ENCODE assay signal across 9 mouse cellular contexts in the genomic region with DNA sequence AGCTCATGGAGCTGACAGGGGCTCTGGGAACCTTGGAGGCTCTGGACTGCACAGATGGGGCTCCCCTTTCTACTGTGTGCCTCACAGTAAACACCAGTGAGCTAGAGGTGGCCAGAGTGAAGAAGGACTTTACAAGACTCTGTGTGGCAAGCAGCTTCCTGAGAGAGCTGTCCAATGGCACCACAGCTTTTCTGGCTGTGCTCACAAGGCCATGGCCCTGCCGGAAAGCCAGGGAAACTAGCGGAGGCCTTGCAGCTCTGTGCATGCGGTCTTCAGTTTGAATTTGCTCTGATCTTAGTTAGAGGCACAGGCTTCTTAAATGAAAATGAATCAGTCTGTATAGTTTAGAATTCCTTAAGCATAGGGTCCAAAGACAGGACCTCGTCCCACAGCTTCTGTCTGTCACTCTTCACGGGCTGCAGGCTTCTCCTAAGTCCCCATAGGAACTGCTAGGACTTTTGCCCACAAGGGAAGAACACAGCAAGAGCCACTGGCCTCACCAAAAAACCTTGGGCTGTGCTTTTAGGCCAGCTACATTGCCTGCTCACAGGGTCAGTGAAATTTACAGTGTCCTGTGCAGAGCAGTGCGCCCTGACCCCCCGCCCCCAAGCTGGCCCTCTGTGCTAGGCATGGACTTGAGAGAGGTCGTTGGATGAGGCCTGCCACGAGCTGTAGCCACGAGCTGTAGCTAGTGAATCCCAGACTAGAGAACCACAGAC.
DNase-seq lines count a peak whose midpoint lies in the region; ATAC-seq and TF ChIP-seq lines count a peak whose summit lies in the region.
"Had no signal": no experiment of that assay in that cellular context is flagged by ENCODE, and none has a peak within 500 bp of the region (broad histone marks: within the 10 kb centered on the region; RNA-seq: fewer than 3 reads in every experiment).

No protein-coding gene starts in this region.

- H3K4me2 ChIP-seq in kidney, embryonic 16.5 days (replicated peaks; ENCODE audit: low read depth, low read length): no peak overlapping the region
- H3K4me2 ChIP-seq in hindbrain, postnatal 0 days (ENCODE audit: low read depth, low read length): no peak overlapping the region
- H3K4me2 ChIP-seq: neural tube, embryonic 13.5 days had no signal

- TF ChIP-seq CTCF in brain, embryonic 14.5 days (IDR thresholded peaks at IDR 0.05; ENCODE audit: borderline replicate concordance, extremely low read depth, insufficient read depth, insufficient read length): no peak
- TF ChIP-seq CTCF in hindbrain, postnatal 0 days (IDR thresholded peaks at IDR 0.05; ENCODE audit: low read depth): no peak
- no peak for TF ChIP-seq CTCF in thymus, adult 2 months (IDR thresholded peaks at IDR 0.05; ENCODE audit: borderline replicate concordance, control insufficient read depth, extremely low read depth, insufficient read depth, low read length, poor library complexity)

- no peak for DNase-seq in kidney, adult 18-20 months
- peak; percentile 13 for DNase-seq in brain, embryonic 14.5 days (ENCODE audit: low read depth)
- DNase-seq in hindbrain, postnatal 0 days (ENCODE audit: low spot score): no peak
- no peak for DNase-seq in right cerebral cortex, adult 18-20 months
- DNase-seq in layer of hippocampus, adult 9-10 months (ENCODE audit: low spot score): no peak
- no peak for DNase-seq in thymus, adult 2 months

- no peak for TF ChIP-seq POLR2A in brain, embryonic 14.5 days (IDR thresholded peaks at IDR 0.05; ENCODE audit: borderline replicate concordance, extremely low read depth, insufficient read depth, insufficient read length, poor library complexity, severe bottlenecking)
- no peak for TF ChIP-seq POLR2A in thymus, adult 2 months (IDR thresholded peaks at IDR 0.05; ENCODE audit: control insufficient read depth, extremely low read depth, insufficient read depth, low read length, poor library complexity)

- no peak overlapping the region for H3K4me3 ChIP-seq in kidney, embryonic 16.5 days (ENCODE audit: low read length)
- no peak overlapping the region for H3K4me3 ChIP-seq in hindbrain, postnatal 0 days (ENCODE audit: low read length)
- H3K4me3 ChIP-seq in thymus, adult 2 months (ENCODE audit: control insufficient read depth, insufficient read depth, low read length): no peak overlapping the region
- H3K4me3 ChIP-seq: neural tube, embryonic 13.5 days had no signal

- H3K9ac ChIP-seq in kidney, embryonic 16.5 days (replicated peaks; ENCODE audit: low read length): no peak overlapping the region
- no peak overlapping the region for H3K9ac ChIP-seq in hindbrain, postnatal 0 days (replicated peaks; ENCODE audit: low read length)
- H3K9ac ChIP-seq: neural tube, embryonic 13.5 days had no signal

- H3K27ac ChIP-seq in kidney, embryonic 16.5 days (ENCODE audit: low read length): peak overlapping the region; percentile 72
- H3K27ac ChIP-seq in hindbrain, postnatal 0 days: peak overlapping the region; percentile 29; the same call in 1 of the 2 replicates
- H3K27ac ChIP-seq in thymus, adult 2 months (ENCODE audit: control insufficient read depth, insufficient read depth, low read length): no peak overlapping the region
- H3K27ac ChIP-seq: neural tube, embryonic 13.5 days had no signal

- H3K27me3 ChIP-seq in kidney, embryonic 16.5 days (ENCODE audit: insufficient read depth, low read length): no peaks in the 10 kb centered on the region
- no peaks in the 10 kb centered on the region for H3K27me3 ChIP-seq in hindbrain, postnatal 0 days (ENCODE audit: insufficient read depth, low read length)
- H3K27me3 ChIP-seq in thymus, adult 2 months (ENCODE audit: control insufficient read depth, insufficient read depth, low read length): no peaks in the 10 kb centered on the region
- H3K27me3 ChIP-seq: neural tube, embryonic 13.5 days had no signal

- peaks cover 37% of the 10 kb centered on the region for H3K4me1 ChIP-seq in kidney, embryonic 16.5 days (ENCODE audit: insufficient read depth, low read length)
- H3K4me1 ChIP-seq in hindbrain, postnatal 0 days (ENCODE audit: insufficient read depth, low read length): peaks cover 22% of the 10 kb centered on the region
- H3K4me1 ChIP-seq in thymus, adult 2 months (replicated peaks; ENCODE audit: control insufficient read depth, insufficient read depth, low read length): peaks cover 9% of the 10 kb centered on the region; the same call in 1 of the 2 replicates

- no peaks in the 10 kb centered on the region for H3K9me3 ChIP-seq in kidney, embryonic 16.5 days (ENCODE audit: low read length)
- H3K9me3 ChIP-seq in hindbrain, postnatal 0 days (ENCODE audit: low read length): no peaks in the 10 kb centered on the region
- H3K9me3 ChIP-seq: neural tube, embryonic 13.5 days had no signal

- ATAC-seq in kidney, embryonic 16.5 days (ENCODE audit: low FRiP score, low TSS enrichment): peak; percentile 22; the same call in 1 of the 2 replicates
- no peak for ATAC-seq in hindbrain, postnatal 0 days
- ATAC-seq in megakaryocyte, adult 5-6 weeks (ENCODE audit: poor library complexity, severe bottlenecking): peak; percentile 47

- no peaks in the 10 kb centered on the region for H3K36me3 ChIP-seq in kidney, embryonic 16.5 days (ENCODE audit: insufficient read depth, low read length)
- no peaks in the 10 kb centered on the region for H3K36me3 ChIP-seq in hindbrain, postnatal 0 days (ENCODE audit: insufficient read depth, low read length)
- H3K36me3 ChIP-seq in thymus, adult 2 months (ENCODE audit: control insufficient read depth, insufficient read depth, low read length): no peaks in the 10 kb centered on the region
- H3K36me3 ChIP-seq: neural tube, embryonic 13.5 days had no signal

- 51% methylated on average over 10 of the region's 10 CpGs for WGBS in kidney, embryonic 16.5 days
- WGBS in hindbrain, postnatal 0 days: 79% methylated on average over 10 of the region's 10 CpGs
- WGBS in thymus, adult 2 months: 69% methylated on average over 10 of the region's 10 CpGs
